Mouse (Mus musculus): ENCODE results near the gene Smad9.

DNA sequence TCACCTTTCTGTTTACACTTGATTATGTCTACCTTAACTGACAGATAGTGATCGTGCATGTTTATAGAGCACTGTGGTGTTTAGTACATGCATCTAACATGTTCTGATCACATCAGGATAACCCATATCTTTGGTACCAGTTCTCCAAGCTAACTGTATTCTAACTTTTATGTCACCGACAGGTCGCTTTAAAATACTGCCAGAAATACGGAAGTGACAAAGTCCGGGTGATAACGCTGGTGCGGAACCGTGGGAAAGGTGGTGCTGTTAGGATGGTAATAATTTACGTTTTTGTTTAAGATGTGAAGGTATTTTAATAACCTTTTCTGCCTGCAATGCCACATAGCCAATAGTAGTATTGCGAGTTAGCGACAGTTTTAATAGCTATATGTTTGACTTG lies 13.4 kb upstream of the Smad9 start:
- TF ChIP-seq CTCF (IDR thresholded peaks at IDR 0.05; ENCODE audit: low read depth) = no peak
- no peak for TF ChIP-seq EP300 (IDR thresholded peaks at IDR 0.05; ENCODE audit: low read depth)

Data from liver, embryonic 14.5 days (tissue).